Mouse (Mus musculus): ENCODE measurements at regions not wholly inside any gene's neighbourhood (a gene's known extent, or its start where the extent isn't known, plus 50 kb on each side); places are given as distances from the start of the nearest gene placed in this dataset.

GRCm38 (mm10) chr9:41447902-41448301 lies 286.4 kb upstream of the Ubash3b start:
- TF ChIP-seq POLR2A (IDR thresholded peaks at IDR 0.05; ENCODE audit: insufficient read depth, low read depth, low read length) (no peak), CTCF (IDR thresholded peaks at IDR 0.05; ENCODE audit: insufficient read depth, low read depth, low read length) (no peak)
- 43% methylated on average over 8 of the region's 8 CpGs for WGBS
- Histone ChIP-seq H3K27ac (ENCODE audit: insufficient read depth, low read depth, low read length) (peak overlapping the region; percentile 78), H3K4me1 (ENCODE audit: control insufficient read depth, insufficient read depth, low read length) (peaks cover 9% of the 10 kb centered on the region), H3K4me3 (ENCODE audit: insufficient read depth, low read depth, low read length) (no peak overlapping the region)

- 11% methylated on average over 12 of the region's 12 CpGs for WGBS
- H3K4me1 ChIP-seq (ENCODE audit: control insufficient read depth, insufficient read depth, low read length), result peaks cover 9% of the 10 kb centered on the region
- peak overlapping the region; percentile 78 for H3K27ac ChIP-seq (ENCODE audit: insufficient read depth, low read depth, low read length)
- H3K4me3 ChIP-seq (ENCODE audit: insufficient read depth, low read depth, low read length), result no peak overlapping the region
- no peak for TF ChIP-seq CTCF (IDR thresholded peaks at IDR 0.05; ENCODE audit: insufficient read depth, low read depth, low read length)
- no peak for TF ChIP-seq POLR2A (IDR thresholded peaks at IDR 0.05; ENCODE audit: insufficient read depth, low read depth, low read length)
Measured at GRCm38 (mm10) chr9:41447211-41447875, 285.8 kb upstream of the Ubash3b start.

- Histone ChIP-seq H3K27ac (ENCODE audit: insufficient read depth, low read depth, low read length) (peak overlapping the region; percentile 61), H3K4me3 (ENCODE audit: insufficient read depth, low read depth, low read length) (no peak overlapping the region), H3K4me1 (ENCODE audit: control insufficient read depth, insufficient read depth, low read length) (peaks cover 9% of the 10 kb centered on the region)
- TF ChIP-seq CTCF (IDR thresholded peaks at IDR 0.05; ENCODE audit: insufficient read depth, low read depth, low read length) (no peak), POLR2A (IDR thresholded peaks at IDR 0.05; ENCODE audit: insufficient read depth, low read depth, low read length) (no peak; the same call in 1 of the 2 replicates)
- 27% methylated on average over 9 of the region's 9 CpGs for WGBS
Measured at GRCm38 (mm10) chr9:41446431-41447203, 285.1 kb upstream of the Ubash3b start.

GRCm38 (mm10) chr9:41442418-41442817 lies 280.9 kb upstream of the Ubash3b start:
- no peak overlapping the region for H3K27ac ChIP-seq (ENCODE audit: insufficient read depth, low read depth, low read length)
- H3K4me1 ChIP-seq (ENCODE audit: control insufficient read depth, insufficient read depth, low read length), result peaks cover 5% of the 10 kb centered on the region
- no peak overlapping the region for H3K4me3 ChIP-seq (ENCODE audit: insufficient read depth, low read depth, low read length)
- 97% methylated on average over 3 of the region's 3 CpGs for WGBS
- TF ChIP-seq CTCF (IDR thresholded peaks at IDR 0.05; ENCODE audit: insufficient read depth, low read depth, low read length) (no peak), POLR2A (IDR thresholded peaks at IDR 0.05; ENCODE audit: insufficient read depth, low read depth, low read length) (no peak)

GRCm38 (mm10) chr9:41439979-41440378 lies 278.5 kb upstream of the Ubash3b start:
- no peaks in the 10 kb centered on the region for H3K4me1 ChIP-seq (ENCODE audit: control insufficient read depth, insufficient read depth, low read length)
- TF ChIP-seq POLR2A (IDR thresholded peaks at IDR 0.05; ENCODE audit: insufficient read depth, low read depth, low read length) (no peak), CTCF (IDR thresholded peaks at IDR 0.05; ENCODE audit: insufficient read depth, low read depth, low read length) (no peak)
- no peak overlapping the region for H3K27ac ChIP-seq (ENCODE audit: insufficient read depth, low read depth, low read length)
- H3K4me3 ChIP-seq (ENCODE audit: insufficient read depth, low read depth, low read length), result no peak overlapping the region
- 65% methylated on average over 4 of the region's 4 CpGs for WGBS

- WGBS, result over 99% methylated on average over 2 of the region's 2 CpGs
- TF ChIP-seq POLR2A (IDR thresholded peaks at IDR 0.05; ENCODE audit: insufficient read depth, low read depth, low read length) (no peak), CTCF (IDR thresholded peaks at IDR 0.05; ENCODE audit: insufficient read depth, low read depth, low read length) (no peak)
- Histone ChIP-seq H3K27ac (ENCODE audit: insufficient read depth, low read depth, low read length) (no peak overlapping the region), H3K4me1 (ENCODE audit: control insufficient read depth, insufficient read depth, low read length) (no peaks in the 10 kb centered on the region), H3K4me3 (ENCODE audit: insufficient read depth, low read depth, low read length) (no peak overlapping the region)
Measured at GRCm38 (mm10) chr9:41438141-41438540, 276.6 kb upstream of the Ubash3b start.

DNA sequence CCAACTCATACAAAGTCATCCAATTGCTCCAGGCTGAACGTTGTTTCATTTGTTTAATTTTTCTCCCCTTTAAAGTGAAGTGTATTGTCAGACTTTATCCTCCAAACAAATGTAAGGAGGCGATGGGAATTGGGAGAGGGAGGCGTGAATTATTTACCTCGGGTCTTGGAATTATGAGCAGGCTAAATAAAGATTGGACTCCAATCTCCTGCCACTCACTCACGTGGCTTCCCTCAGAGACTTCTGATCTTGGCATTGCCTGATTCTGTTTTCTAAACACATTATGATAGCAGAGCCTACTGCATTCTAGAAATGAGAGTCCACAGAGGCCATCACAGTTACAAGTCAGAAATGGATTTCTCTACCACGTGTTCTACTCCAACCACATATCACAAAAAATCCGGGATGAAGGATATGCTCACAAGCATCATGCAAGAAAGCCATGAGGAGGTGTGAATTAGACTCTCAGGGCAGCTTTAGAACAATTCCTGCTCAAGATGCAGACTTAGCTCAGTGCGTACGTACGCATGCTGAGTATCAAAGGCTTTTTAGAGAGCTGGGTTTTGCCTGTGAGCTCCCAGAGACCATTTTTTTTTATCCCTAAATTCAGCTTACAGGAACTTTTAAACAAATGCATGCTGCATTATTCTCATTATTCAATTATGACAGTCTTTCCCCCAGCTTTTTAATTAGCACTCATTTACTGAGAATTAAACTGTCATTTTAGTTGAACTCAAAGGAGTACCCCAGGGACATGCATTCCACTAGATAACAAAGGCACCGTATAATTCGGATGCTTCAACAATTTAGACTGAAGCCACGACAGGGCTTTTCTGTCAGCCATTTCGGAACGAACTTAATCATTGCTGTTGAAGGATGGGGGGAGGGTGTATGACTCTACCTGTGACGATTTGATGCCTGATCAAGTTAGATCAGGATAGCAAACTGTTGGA lies 269.2 kb upstream of the Ubash3b start:
- no peaks in the 10 kb centered on the region for H3K4me1 ChIP-seq (ENCODE audit: control insufficient read depth, insufficient read depth, low read length)

GRCm38 (mm10) chr9:41429711-41430390 lies 268.4 kb upstream of the Ubash3b start:
- TF ChIP-seq POLR2A (IDR thresholded peaks at IDR 0.05; ENCODE audit: insufficient read depth, low read depth, low read length), result no peak
- no peak for TF ChIP-seq CTCF (IDR thresholded peaks at IDR 0.05; ENCODE audit: insufficient read depth, low read depth, low read length)
- Histone ChIP-seq H3K27ac (ENCODE audit: insufficient read depth, low read depth, low read length) (no peak overlapping the region), H3K4me1 (ENCODE audit: control insufficient read depth, insufficient read depth, low read length) (no peaks in the 10 kb centered on the region), H3K4me3 (ENCODE audit: insufficient read depth, low read depth, low read length) (no peak overlapping the region)
- WGBS, result 69% methylated on average over 10 of the region's 10 CpGs

More for the DNA sequence above, 269.2 kb upstream of the Ubash3b start:
- no peak overlapping the region for H3K27ac ChIP-seq (ENCODE audit: insufficient read depth, low read depth, low read length)
- WGBS, result 69% methylated on average over 16 of the region's 16 CpGs
- no peak for TF ChIP-seq CTCF (IDR thresholded peaks at IDR 0.05; ENCODE audit: insufficient read depth, low read depth, low read length)
- no peak for TF ChIP-seq POLR2A (IDR thresholded peaks at IDR 0.05; ENCODE audit: insufficient read depth, low read depth, low read length)
- H3K4me3 ChIP-seq (ENCODE audit: insufficient read depth, low read depth, low read length), result no peak overlapping the region
